Mouse (Mus musculus) MEL (cell line): Measurements from ENCODE around the gene Comp. TPM values are rescaled to one million over a fixed set of nuclear protein-coding genes. Genes with fewer than 3 reads are reported as not detected.
A peak's percentile ranks its signal among the peaks of the same experiment; 100 is the strongest.

Source experiments
- DNase-seq: peaks from one replicate; pipeline ENCODE4 v3.0.0; 2011; ENCODE audit warnings: low read depth, low spot score
- H3K27ac ChIP-seq: 2 replicates; pipeline ENCODE4 v1.5.1; 2012; ENCODE audit warnings: low read depth, mild to moderate bottlenecking, control low read depth, low read length, moderate library complexity; ENCODE audit not compliant: control insufficient read depth
- H3K27me3 ChIP-seq, 2 experiments: fragments of 150-350 bp in 1 of 2; sonication (generic) in 1 of 2; 2 replicates each; pipeline ENCODE4 v1.6.1; 2012; ENCODE audit warnings: low read length in 2 of 2, mild to moderate bottlenecking in 2 of 2, improper control_type of control experiment in 1 of 2, moderate library complexity in 1 of 2; ENCODE audit not compliant: insufficient read depth in 2 of 2, control insufficient read depth in 1 of 2
- H3K36me3 ChIP-seq, 2 experiments: 2 replicates each; pipeline ENCODE4 v1.6.1; 2012 to 2014; ENCODE audit warnings: low read length in 2 of 2, improper control_type of control experiment in 1 of 2, inconsistent platforms in 1 of 2, mild to moderate bottlenecking in 1 of 2; ENCODE audit not compliant: insufficient read depth in 2 of 2, control insufficient read depth in 1 of 2
- H3K4me1 ChIP-seq, 2 experiments: fragments of 150-350 bp in 1 of 2; sonication (generic) in 1 of 2; 2 replicates each; pipeline ENCODE4 v1.6.1; 2012; ENCODE audit warnings: low read length in 2 of 2, improper control_type of control experiment in 1 of 2, mild to moderate bottlenecking in 1 of 2; ENCODE audit not compliant: insufficient read depth in 2 of 2, control insufficient read depth in 1 of 2
- H3K4me3 ChIP-seq, 2 experiments: fragments of 150-350 bp in 1 of 2; sonication (generic) in 1 of 2; 2 replicates each; pipeline ENCODE4 v1.5.1; 2012; ENCODE audit warnings: low read depth in 2 of 2, low read length in 2 of 2, mild to moderate bottlenecking in 2 of 2, moderate library complexity in 2 of 2, control low read depth in 1 of 2, improper control_type of control experiment in 1 of 2; ENCODE audit not compliant: control insufficient read depth in 1 of 2, insufficient read depth in 1 of 2
- H3K79me2 ChIP-seq: 2 replicates; pipeline ENCODE4 v1.6.1; 2012; ENCODE audit warnings: mild to moderate bottlenecking, low read length, moderate library complexity; ENCODE audit not compliant: control insufficient read depth, poor library complexity, insufficient read depth
- H3K9ac ChIP-seq: 2 replicates; pipeline ENCODE4 v1.6.1; 2012; ENCODE audit warnings: low read depth, mild to moderate bottlenecking, control low read depth, low read length, moderate library complexity; ENCODE audit not compliant: control insufficient read depth, poor library complexity, severe bottlenecking
- H3K9me3 ChIP-seq: fragments of 150-350 bp; sonication (generic); replicated peaks from 2 replicates; pipeline ENCODE4 v1.6.1; 2012; ENCODE audit warnings: mild to moderate bottlenecking, low read length, improper control_type of control experiment, moderate library complexity; ENCODE audit not compliant: insufficient read depth
- BHLHE40 ChIP-seq: IDR thresholded peaks from 2 replicates; pipeline ENCODE4 v1.6.1; 2012; ENCODE audit warnings: low read depth, mild to moderate bottlenecking, inconsistent platforms, low read length, improper control_type of control experiment, borderline replicate concordance
- CHD2 ChIP-seq: IDR thresholded peaks from 2 replicates; pipeline ENCODE4 v1.6.1; 2011; ENCODE audit warnings: low read length, improper control_type of control experiment
- CTCF ChIP-seq, 3 experiments: IDR thresholded peaks in 2 of 3; conservative IDR thresholded peaks in 1 of 3; 2 replicates each; pipeline ENCODE4 v1.5.1; 2011 to 2012; ENCODE audit warnings: low read length in 3 of 3, low read depth in 2 of 3, mild to moderate bottlenecking in 2 of 3, improper control_type of control experiment in 1 of 3, inconsistent platforms in 1 of 3, mixed read lengths in 1 of 3, moderate library complexity in 1 of 3; ENCODE audit not compliant: control insufficient read depth in 1 of 3, insufficient read depth in 1 of 3, poor library complexity in 1 of 3, severe bottlenecking in 1 of 3
- EP300 ChIP-seq, 2 experiments: IDR thresholded peaks; 2 replicates each; pipeline ENCODE4 v1.6.1; 2011; ENCODE audit warnings: improper control_type of control experiment in 2 of 2, low read length in 2 of 2, low read depth in 1 of 2, mild to moderate bottlenecking in 1 of 2
- ETS1 ChIP-seq: IDR thresholded peaks from 2 replicates; pipeline ENCODE4 v1.6.1; 2012; ENCODE audit warnings: low read depth, mild to moderate bottlenecking, inconsistent platforms, low read length, improper control_type of control experiment, moderate library complexity
- GABPA ChIP-seq: IDR thresholded peaks from 2 replicates; pipeline ENCODE4 v1.6.1; 2012; ENCODE audit warnings: low read depth, mild to moderate bottlenecking, inconsistent platforms, low read length, improper control_type of control experiment, moderate library complexity
- HCFC1 ChIP-seq: IDR thresholded peaks from 2 replicates; pipeline ENCODE4 v1.6.1; 2012; ENCODE audit warnings: low read depth, mild to moderate bottlenecking, inconsistent platforms, low read length, improper control_type of control experiment, moderate library complexity
- JUND ChIP-seq: IDR thresholded peaks from 2 replicates; pipeline ENCODE4 v1.6.1; 2011; ENCODE audit warnings: low read depth, mild to moderate bottlenecking, improper control_type of control experiment, low read length
- MAFK ChIP-seq: IDR thresholded peaks from 2 replicates; pipeline ENCODE4 v1.6.1; 2011; ENCODE audit warnings: low read depth, mild to moderate bottlenecking, low read length, improper control_type of control experiment, borderline replicate concordance
- MEF2A ChIP-seq: IDR thresholded peaks from 2 replicates; pipeline ENCODE4 v1.6.1; 2014; ENCODE audit warnings: low read depth, mild to moderate bottlenecking, inconsistent platforms, low read length, improper control_type of control experiment; ENCODE audit not compliant: poor library complexity, insufficient replicate concordance, severe bottlenecking; ENCODE audit errors: extremely low read depth
- MYB ChIP-seq: IDR thresholded peaks from 2 replicates; pipeline ENCODE4 v1.6.1; 2011; ENCODE audit warnings: mild to moderate bottlenecking, low read depth, low read length, improper control_type of control experiment
- NELFE ChIP-seq: IDR thresholded peaks from 2 replicates; pipeline ENCODE4 v1.6.1; 2011; ENCODE audit warnings: low read depth, low read length, improper control_type of control experiment
- NRF1 ChIP-seq: IDR thresholded peaks from 2 replicates; pipeline ENCODE4 v1.6.1; 2014; ENCODE audit warnings: low read depth, mild to moderate bottlenecking, inconsistent platforms, low read length, improper control_type of control experiment, moderate library complexity; ENCODE audit not compliant: poor library complexity, insufficient read depth, severe bottlenecking
- POLR2AphosphoS2 ChIP-seq: IDR thresholded peaks from 2 replicates; pipeline ENCODE4 v1.6.1; 2011; ENCODE audit warnings: low read length, improper control_type of control experiment
- POLR2AphosphoS5 ChIP-seq: IDR thresholded peaks from 2 replicates; pipeline ENCODE4 v1.6.1; 2012; ENCODE audit warnings: low read depth, borderline replicate concordance, mild to moderate bottlenecking, inconsistent platforms, low read length, moderate library complexity, mixed read lengths
- RAD21 ChIP-seq: IDR thresholded peaks from 2 replicates; pipeline ENCODE4 v1.6.1; 2011; ENCODE audit warnings: mild to moderate bottlenecking, low read depth, low read length, improper control_type of control experiment
- SMC3 ChIP-seq: IDR thresholded peaks from 2 replicates; pipeline ENCODE4 v1.6.1; 2011; ENCODE audit warnings: low read depth, low read length, improper control_type of control experiment
- TAL1 ChIP-seq: IDR thresholded peaks from 2 replicates; pipeline ENCODE4 v1.6.1; 2012; ENCODE audit warnings: mild to moderate bottlenecking, inconsistent platforms, low read length, moderate library complexity, mixed read lengths
- TBP ChIP-seq: IDR thresholded peaks from 2 replicates; pipeline ENCODE4 v1.8.0; 2011; ENCODE audit warnings: low read depth, low read length, improper control_type of control experiment
- TCF12 ChIP-seq: IDR thresholded peaks from 2 replicates; pipeline ENCODE4 v1.6.1; 2014; ENCODE audit warnings: low read depth, mild to moderate bottlenecking, inconsistent platforms, low read length, improper control_type of control experiment, moderate library complexity
- USF1 ChIP-seq: IDR thresholded peaks from 2 replicates; pipeline ENCODE4 v1.6.1; 2014; ENCODE audit warnings: low read depth, mild to moderate bottlenecking, inconsistent platforms, low read length, improper control_type of control experiment, moderate library complexity
- USF2 ChIP-seq, 2 experiments: IDR thresholded peaks; 2 replicates each; pipeline ENCODE4 v1.6.1; 2011 to 2012; ENCODE audit warnings: improper control_type of control experiment in 2 of 2, low read length in 2 of 2, borderline replicate concordance in 1 of 2, inconsistent platforms in 1 of 2, low read depth in 1 of 2, mild to moderate bottlenecking in 1 of 2; ENCODE audit not compliant: insufficient read depth in 1 of 2
- ZC3H11A ChIP-seq: IDR thresholded peaks from 2 replicates; pipeline ENCODE4 v1.6.1; 2012; ENCODE audit warnings: low read depth, mild to moderate bottlenecking, inconsistent platforms, low read length, improper control_type of control experiment
- ZKSCAN1 ChIP-seq: IDR thresholded peaks from 2 replicates; pipeline ENCODE4 v1.6.1; 2012; ENCODE audit warnings: low read depth, mild to moderate bottlenecking, inconsistent platforms, low read length, improper control_type of control experiment, moderate library complexity
- ZMIZ1 ChIP-seq: IDR thresholded peaks from 2 replicates; pipeline ENCODE4 v1.6.1; 2012; ENCODE audit warnings: low read depth, mild to moderate bottlenecking, inconsistent platforms, low read length, improper control_type of control experiment, moderate library complexity
- polyA plus RNA-seq, 2 experiments: library from polyadenylated mRNA; stranded (reverse) in 1 of 2; unstranded in 1 of 2; fragments of >175 nt in 1 of 2; fragments of >200 nt in 1 of 2; gene quantifications; 2 replicates each; pipeline versions ENCODE4 v1.2.1 to v1.2.4; 2012; ENCODE audit warnings: low replicate concordance in 2 of 2, low read depth in 1 of 2; ENCODE audit not compliant: insufficient read length in 2 of 2, insufficient read depth in 1 of 2, missing spikeins in 1 of 2
- total RNA-seq: library from RNA; depleted of rRNA; stranded (reverse); fragments of 300-350 nt; gene quantifications from 2 replicates; pipeline ENCODE4 v1.2.3, GENCODE M21; 2012

Comp gene
- total and polyA plus RNA-seq, 3 experiments, result 0.54 TPM; not detected in 2

DNA sequence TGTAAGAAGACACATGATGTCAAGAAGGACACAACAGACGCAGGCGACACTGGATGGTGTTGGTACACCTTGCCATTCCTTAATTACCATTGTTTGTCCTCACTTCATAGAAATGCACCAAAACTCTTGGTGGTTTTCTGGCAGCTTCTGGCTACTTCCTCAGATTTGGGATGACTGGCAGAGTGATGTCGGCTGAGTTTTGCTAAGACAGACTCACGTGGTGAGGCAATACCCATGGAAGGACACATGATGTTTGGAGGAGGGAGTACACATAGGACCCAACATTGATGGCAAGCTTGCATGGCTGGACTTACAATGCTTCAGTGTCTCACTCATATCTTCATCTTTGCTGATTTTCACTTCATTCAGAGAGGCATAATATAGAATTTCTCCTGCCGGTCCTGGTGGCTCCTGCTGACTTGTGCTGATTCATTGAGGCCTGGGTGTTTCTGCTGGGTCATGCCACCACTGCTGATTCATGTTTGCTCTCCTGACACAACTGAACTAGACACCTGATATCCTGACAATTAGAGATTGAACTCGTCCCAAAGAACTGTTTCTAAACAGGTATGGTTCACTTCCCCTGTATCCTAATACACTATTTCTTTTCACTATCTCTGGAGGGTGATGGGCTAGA lies 41.1 kb downstream of the Comp start:
- peaks cover 0 to 2% of the 10 kb centered on the region in 2 experiments; a peak in 2 of 4 replicates for H3K36me3 ChIP-seq
- DNase-seq, result peak; percentile 45
- H3K79me2 ChIP-seq, result no peaks in the 10 kb centered on the region
- H3K9ac ChIP-seq, result no peak overlapping the region
- H3K4me1 ChIP-seq, result peaks cover 2 to 5% of the 10 kb centered on the region in 2 experiments; a peak in 2 of 4 replicates
- no peaks in the 10 kb centered on the region for H3K27me3 ChIP-seq
- no peak for TF ChIP-seq BHLHE40
- no peak for TF ChIP-seq POLR2AphosphoS2
- TF ChIP-seq CTCF (IDR thresholded peaks at IDR 0.05 in 2 of 3, conservative IDR thresholded peaks at IDR 0.05 in 1 of 3; ENCODE audit: control insufficient read depth in 1 of 3, insufficient read depth in 1 of 3, low read depth in 2 of 3, low read length in 3 of 3, poor library complexity in 1 of 3, severe bottlenecking in 1 of 3), result no peak
- no peak for TF ChIP-seq CHD2
- 0 out of 2 replicates have a peak, but pooled peaks have one; percentile 58 for TF ChIP-seq MAFK
- TF ChIP-seq USF1, result no peak
- peak; percentile 67; the same call in 1 of the 2 replicates for TF ChIP-seq ETS1
- TF ChIP-seq EP300 (IDR thresholded peaks at IDR 0.05; ENCODE audit: low read depth in 1 of 2, low read length in 2 of 2), result peak in 1 of 2 experiments; percentile 17; a peak in 1 of 4 replicates
- TF ChIP-seq NRF1, result no peak
- TF ChIP-seq GABPA, result peak; percentile 23; the same call in 1 of the 2 replicates
- TF ChIP-seq ZMIZ1, result no peak
- TF ChIP-seq SMC3, result no peak
- no peaks in the 10 kb centered on the region for H3K9me3 ChIP-seq
- no peak overlapping the region for H3K4me3 ChIP-seq
- H3K27ac ChIP-seq, result peak overlapping the region; percentile 5; the same call in 1 of the 2 replicates

DNA sequence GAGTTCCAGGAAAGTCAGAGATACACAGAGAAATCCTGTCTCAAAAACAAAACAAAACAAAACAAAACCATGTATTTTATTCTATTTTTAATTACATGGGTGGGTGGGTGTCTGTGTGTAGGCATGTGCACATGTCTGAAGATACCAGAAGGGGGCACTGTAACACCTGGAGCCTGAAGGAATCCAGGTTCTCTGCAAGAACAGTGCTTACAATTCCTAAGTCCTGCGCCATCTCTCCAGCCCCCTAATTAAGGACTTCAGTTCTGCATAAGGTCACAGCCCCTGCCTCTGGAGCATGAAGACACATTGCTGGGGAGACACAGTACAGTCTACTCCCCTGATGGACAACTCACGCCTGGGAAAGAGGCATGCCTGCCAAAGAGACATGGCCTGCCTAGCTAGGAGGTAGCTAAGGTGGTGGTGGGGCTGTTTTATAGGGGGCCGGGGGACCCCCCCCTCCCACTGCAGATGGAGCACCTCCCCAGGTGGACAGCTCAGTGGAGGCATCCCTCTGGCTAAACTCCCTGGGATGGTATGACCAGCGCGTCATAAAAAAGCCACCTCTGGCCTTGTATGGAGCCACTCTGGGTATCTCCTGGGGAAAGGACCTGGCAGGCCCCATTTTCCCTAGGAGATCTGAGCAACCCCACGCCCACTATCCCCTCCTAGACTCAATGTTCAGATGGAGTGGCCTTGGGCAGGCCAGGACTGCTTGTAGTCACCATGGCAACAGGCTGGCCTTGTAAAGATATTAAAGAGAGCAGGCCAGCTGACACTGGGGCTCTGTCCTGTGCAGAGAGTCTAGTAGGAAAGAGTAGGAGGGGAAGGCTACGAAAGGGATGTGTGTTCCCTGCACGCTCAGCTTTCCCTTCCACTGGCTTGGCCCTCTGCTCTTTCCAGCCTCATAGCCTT lies 42.4 kb downstream of the Comp start:
- DNase-seq, result peak; percentile 67
- peaks cover 0 to 6% of the 10 kb centered on the region in 2 experiments; a peak in 3 of 4 replicates for H3K36me3 ChIP-seq
- TF ChIP-seq TAL1, result no peak
- peak; percentile 70 to 78 (median 71) for TF ChIP-seq CTCF (IDR thresholded peaks at IDR 0.05 in 2 of 3, conservative IDR thresholded peaks at IDR 0.05 in 1 of 3; ENCODE audit: control insufficient read depth in 1 of 3, insufficient read depth in 1 of 3, low read depth in 2 of 3, low read length in 3 of 3, poor library complexity in 1 of 3, severe bottlenecking in 1 of 3)
- no peak for TF ChIP-seq CHD2
- no peak for TF ChIP-seq NELFE
- no peak for TF ChIP-seq MEF2A
- no peak for TF ChIP-seq USF2 (IDR thresholded peaks at IDR 0.05; ENCODE audit: borderline replicate concordance in 1 of 2, insufficient read depth in 1 of 2, low read depth in 1 of 2, low read length in 2 of 2)
- TF ChIP-seq TCF12, result no peak
- TF ChIP-seq HCFC1, result no peak
- no peak for TF ChIP-seq NRF1
- no peak for TF ChIP-seq ETS1
- TF ChIP-seq ZC3H11A, result no peak; the same call in 1 of the 2 replicates
- TF ChIP-seq ZMIZ1, result no peak
- no peak for TF ChIP-seq POLR2AphosphoS5
- TF ChIP-seq USF1, result no peak
- no peak for TF ChIP-seq TBP
- no peak for TF ChIP-seq GABPA
- TF ChIP-seq JUND, result no peak
- TF ChIP-seq MYB, result no peak
- TF ChIP-seq ZKSCAN1, result no peak
- TF ChIP-seq POLR2AphosphoS2, result no peak
- TF ChIP-seq RAD21, result peak; percentile 65
- TF ChIP-seq MAFK, result no peak

More for the DNA sequence above, 42.4 kb downstream of the Comp start:
- no peak overlapping the region for H3K4me3 ChIP-seq
- peaks cover 9 to 15% of the 10 kb centered on the region in 2 experiments for H3K4me1 ChIP-seq
- H3K9ac ChIP-seq, result no peak overlapping the region
- no peaks in the 10 kb centered on the region; the same call in 1 of the 2 replicates for H3K79me2 ChIP-seq
- H3K9me3 ChIP-seq, result no peaks in the 10 kb centered on the region
- H3K27me3 ChIP-seq, result no peaks in the 10 kb centered on the region
- no peak overlapping the region for H3K27ac ChIP-seq
